Mouse (Mus musculus): ENCODE data around the gene Nutf2-ps1.

Gene Nutf2-ps1

DNA sequence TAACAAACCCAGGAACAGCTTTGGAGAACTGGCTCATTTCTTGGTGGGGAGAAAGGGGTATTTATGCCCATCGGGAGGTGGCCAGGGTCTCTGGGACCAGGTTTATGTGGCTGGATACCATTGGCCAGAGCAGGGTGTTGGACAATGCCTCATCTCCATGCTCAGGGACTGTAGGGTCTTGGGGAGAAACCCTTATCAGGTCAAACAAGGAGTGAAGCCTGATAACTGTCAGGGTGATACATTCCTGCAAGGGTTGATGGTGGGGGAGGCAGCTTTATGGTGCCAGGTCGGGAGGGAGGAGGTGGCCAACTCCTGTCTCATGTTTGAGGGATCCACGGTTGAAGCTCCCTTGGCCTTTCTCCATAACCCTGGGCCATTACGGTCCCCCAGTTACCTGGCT lies 17.8 kb downstream of the Nutf2-ps1 start:
- no peak for DNase-seq (ENCODE audit: low spot score in 2 of 2)

DNA sequence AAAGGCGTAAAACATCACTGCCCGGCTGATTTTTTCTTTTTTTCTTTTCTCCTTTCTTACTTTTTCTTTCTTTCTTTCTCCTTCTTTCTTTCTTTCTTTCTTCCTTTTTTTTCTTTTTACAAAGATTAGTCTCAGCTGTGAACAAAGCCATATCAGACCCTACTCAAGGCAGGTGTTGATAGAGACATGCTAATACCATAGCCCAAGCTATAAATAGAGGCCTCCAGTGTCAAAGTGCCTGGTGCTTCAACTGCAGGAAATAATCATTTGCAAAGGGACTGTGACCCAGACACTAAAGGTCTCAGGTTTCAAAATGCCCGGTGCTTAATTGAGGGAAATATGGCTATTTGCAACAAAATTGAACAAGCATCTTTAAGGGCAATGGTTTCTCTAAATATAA lies 20.3 kb downstream of the Nutf2-ps1 start:
- no peak for DNase-seq (ENCODE audit: low spot score in 2 of 2)

DNA sequence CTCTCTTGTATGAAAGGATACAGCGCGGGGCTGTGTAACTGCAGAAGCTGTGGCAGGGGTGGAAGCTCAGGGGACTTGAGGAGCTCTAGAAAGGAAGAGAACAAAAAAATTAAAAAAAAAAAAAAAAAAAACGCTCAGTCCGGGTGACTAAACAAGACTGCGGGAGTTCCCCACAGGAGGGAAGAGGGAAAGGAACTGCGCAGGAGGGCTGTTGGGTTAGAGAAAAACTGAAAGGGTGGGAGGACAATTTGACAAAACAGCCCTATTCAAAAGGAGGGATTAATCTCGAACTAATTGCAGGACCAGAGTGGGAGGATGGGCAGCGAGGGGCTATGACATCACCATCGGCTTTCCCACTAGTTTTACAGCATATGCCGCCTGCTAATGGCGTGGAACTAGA lies 21.0 kb downstream of the Nutf2-ps1 start:
- DNase-seq (ENCODE audit: low spot score in 2 of 2): no peak

DNA sequence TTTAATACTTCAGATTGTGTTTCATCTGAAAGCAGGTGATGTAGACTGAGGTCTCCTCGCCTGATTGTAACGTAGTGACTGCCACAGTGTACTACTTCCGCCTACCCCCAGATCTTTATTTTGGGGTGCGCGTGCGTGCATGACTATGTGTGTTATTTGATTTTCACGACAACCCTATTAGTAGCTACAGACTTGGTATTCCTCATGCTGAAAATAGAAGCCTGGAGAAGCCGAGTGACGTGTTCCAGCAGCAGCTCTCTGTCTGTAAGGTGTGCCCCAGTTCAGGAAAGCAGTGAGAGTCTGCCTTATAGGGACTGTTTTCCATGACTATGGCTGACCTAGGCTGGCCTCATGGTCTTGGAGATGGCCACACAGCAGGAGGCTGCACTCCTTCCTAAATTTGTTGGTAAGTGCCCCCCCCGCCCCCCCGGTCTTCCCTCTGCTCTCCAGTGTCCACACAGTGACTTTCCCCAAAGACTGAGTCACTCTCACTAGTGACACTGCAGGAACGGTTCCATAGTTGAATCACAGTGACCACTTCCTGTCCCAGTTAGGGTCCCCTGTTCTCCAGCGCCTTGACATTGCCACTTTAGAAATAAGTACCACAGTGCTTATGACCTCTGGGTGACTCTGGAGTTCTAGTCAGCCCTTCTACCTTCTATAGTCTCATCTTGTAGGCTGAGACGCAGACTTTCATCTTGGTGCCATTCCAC lies 23.1 kb downstream of the Nutf2-ps1 start:
- no peak for DNase-seq (ENCODE audit: low spot score in 2 of 2)

DNA sequence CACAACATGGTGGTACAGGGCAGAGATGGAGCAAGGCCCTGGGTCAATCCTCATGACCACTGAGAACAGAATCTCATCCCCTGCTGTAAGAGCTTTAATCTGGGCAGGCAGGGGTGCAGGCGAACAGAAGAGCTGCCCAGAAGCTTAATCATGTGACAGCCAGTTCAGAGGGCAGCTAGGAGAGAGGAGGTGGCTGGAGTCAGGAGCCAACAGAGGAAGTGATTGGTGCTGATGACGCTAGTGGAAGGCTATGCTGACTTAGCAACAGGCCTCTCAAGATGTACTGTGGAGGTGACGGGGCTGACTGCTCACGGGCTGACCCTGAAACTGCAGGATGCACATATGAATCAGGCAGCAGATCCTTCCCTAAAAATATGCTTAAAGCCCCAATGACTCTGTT lies 24.7 kb downstream of the Nutf2-ps1 start:
- DNase-seq (ENCODE audit: low spot score in 2 of 2): no peak

DNA sequence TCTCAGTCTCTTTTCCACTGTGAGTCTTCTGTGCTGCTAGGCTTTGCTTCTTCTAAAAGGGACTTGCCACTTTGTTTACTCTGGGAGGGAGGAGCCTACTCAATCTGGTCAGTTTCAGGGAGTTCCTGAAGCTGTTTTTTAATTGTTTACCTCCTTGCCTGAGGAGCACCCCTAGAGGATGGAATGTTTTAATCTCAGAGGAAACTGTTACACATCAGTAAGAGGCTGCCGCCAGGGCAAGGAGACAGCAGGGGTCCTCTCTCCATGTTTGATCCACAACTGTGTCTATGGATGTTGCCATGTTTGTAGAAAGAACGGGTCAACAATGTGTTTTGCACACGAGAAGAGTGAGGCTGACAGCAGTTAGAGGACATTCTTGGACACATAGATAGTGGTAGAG lies 28.4 kb downstream of the Nutf2-ps1 start:
- DNase-seq (ENCODE audit: low spot score in 2 of 2): no peak

DNA sequence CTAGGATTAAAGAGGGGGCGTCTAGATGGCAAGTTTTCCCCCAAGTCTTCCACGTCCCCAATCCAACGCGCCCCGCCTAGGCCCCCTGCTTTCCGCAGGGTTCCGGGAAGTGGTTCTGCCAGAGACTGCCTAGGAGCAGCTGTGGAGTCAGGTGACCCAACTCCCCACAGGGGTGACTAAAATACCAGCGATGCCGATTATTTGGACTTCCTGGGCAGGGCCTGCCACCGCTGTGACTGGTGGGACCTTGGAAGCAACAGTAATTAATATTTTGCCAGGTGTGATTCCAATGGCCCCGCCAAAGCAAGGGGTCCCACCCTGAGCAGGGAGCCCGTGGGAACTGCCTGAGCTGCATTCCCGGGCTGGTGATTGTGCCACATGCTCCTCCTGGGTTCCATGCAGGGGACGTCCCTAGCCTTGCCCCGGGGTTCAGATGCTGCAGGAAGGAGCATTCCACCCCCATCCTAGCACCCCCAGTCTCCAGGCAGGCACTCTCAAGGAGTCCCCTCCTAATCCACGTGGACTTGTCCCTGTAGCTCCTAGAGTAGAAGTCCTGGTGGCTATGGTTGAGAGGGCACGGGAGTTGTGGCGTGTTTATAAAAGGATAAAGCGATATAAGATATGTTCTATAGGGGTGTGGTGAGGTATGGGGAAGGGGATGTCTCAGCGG lies 31.5 kb downstream of the Nutf2-ps1 start:
- DNase-seq (ENCODE audit: low spot score in 2 of 2): no peak

DNA sequence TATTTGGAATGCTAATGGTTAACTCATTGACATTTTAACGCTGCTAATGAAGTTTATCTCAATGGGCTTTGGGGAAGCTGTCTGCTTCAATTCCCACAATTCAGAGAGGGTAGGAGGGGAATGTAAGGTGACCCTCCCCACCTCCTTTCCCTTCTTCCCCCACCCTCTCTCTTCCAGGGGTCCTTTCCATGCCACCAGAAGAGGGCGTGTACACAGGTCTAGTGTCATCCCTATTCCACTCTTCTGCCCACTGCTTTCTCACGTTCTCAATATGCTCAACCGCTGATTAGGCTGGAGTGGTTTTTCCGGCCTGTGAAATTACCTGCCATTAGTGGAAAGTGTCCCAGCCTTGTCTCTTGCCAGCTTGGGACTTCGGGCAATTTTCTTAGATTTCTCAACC lies 32.0 kb downstream of the Nutf2-ps1 start:
- no peak for DNase-seq (ENCODE audit: low spot score in 2 of 2)

DNA sequence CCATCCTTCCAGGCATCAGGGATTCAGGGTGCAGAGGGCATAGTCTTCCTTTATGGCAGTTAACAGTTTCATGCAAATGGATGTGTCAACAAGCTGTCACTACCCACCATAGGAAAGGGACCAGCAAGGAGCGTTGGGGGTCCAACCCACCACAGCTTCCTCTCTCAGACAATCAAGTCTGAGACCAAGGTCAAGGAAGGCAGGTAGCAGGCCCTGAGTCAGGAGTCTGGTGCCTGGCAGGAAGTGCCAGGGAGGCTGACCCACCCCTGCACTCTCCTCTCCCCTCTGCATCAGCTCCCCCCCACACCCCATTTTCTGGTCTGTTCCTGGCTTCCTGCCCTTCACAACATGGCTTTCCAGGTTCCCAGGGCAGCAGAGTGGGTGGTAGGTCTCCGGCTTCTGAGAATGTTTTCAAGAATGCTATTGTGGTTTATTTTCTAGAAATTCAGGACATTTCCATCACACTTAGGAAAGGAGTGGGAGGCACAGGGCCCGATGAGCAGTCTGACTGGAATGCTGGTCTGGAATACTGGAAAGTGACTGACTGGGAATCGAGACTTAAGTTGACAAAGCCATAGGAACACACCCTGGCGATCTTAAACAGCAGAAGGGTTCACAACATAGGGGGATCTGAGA lies 33.8 kb downstream of the Nutf2-ps1 start:
- no peak for DNase-seq (ENCODE audit: low spot score in 2 of 2)

DNA sequence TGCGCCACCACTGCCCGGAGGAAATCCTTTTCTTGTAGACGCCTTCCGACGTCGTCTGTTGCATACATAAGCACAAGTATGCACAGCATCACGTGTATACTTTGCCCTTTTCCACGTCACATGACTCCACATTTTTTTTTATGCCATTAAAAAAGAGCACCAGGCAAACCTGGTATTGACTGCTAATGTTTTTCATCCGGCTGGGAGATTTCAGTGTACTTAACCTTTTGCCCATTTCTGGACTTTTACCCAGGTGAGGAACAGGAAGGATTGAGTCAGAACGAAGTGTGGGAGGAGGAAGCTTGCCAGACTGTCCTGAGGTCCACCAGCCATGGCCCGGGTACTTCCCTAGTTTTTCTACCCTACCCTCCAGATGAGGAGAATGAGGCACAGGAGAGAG lies 34.5 kb downstream of the Nutf2-ps1 start:
- no peak for DNase-seq (ENCODE audit: low spot score in 2 of 2)

DNA sequence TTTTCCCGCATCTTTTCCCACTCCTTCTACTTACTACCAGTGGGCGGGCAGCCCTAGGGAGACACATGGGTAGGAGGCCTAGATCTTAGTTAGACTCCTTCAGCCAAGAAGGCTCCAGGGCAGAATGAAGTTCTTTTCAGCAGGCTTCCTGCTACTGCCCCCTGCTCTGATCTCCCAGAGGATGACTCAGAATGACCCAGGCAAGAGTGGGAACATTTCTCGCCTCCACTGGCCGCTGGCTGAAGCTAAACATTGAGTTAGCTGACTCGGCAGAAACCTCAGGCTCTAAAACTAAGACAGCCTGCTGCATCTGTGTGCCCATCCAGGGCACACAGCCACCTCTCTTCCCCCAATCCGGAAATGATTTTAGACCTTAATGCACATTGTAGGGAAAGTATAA lies 36.1 kb downstream of the Nutf2-ps1 start:
- DNase-seq (ENCODE audit: low spot score in 2 of 2): no peak

DNA sequence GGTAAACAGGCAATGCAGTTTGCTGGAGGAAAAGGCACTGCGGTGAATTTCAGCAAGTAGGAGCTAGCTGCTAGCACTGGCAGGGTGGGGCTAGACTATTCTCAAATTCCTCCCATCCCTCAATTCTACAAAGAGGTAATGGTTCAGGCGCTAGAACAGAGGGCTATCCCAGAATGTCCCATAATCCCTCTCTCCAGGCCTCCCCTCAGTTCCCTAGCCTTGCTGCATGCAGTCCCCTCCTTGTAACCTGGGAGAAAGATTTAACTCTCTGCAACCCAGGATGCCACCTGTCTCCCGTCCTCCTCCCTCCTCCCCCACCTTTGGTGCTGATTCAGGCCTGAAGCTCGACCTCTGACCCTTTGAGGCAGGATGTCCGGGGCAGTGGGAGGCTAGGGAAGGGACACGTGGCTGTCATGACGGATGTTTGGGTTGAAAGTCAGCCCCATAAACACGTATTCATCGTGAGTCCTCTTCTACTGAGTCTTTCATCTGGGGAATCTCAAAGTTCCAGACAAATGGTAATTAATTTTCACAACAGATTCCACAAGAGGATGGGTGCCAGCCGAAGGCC lies 36.6 kb downstream of the Nutf2-ps1 start:
- no peak for DNase-seq (ENCODE audit: low spot score in 2 of 2)

DNA sequence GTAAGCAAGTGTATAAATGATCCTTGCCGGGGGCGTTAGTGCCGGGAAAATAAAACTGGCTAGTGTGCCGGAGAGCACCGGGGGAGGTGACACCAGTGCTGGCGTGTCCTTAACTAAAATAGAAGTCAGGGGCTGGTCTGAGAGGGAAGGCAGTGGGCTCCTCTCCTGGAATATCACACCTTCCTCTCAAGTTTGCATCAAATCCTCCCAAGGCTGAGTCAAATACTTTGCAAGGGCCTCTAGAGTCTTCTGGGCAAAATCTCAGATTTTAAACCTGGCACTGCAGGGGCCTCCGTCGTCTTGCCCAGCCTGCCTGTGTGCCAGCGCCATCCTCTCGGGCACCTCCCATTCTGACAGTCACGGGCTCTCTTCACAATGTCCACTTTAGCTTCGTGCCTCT lies 37.9 kb downstream of the Nutf2-ps1 start:
- no peak for DNase-seq (ENCODE audit: low spot score in 2 of 2)

DNA sequence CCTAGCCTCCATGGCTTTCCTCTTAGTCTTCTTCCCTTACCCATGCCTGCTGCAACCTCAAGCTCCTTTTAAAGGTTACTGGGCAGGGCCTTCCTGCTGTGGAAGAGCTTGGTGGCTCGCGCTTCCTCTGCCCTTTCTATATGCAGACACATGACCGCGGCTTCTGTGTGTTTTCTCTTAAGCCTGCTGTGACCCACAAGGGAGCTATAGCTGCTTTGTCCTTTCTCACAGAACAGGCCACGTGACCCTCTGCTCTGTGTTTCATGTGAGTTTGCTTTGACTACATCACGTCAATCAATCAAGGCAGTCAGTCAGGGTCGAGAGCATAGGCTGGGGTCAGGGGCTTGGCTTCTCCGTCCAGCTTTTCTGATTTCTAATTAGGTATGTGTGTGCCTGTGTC lies 41.3 kb downstream of the Nutf2-ps1 start:
- DNase-seq (ENCODE audit: low spot score in 2 of 2): no peak

DNA sequence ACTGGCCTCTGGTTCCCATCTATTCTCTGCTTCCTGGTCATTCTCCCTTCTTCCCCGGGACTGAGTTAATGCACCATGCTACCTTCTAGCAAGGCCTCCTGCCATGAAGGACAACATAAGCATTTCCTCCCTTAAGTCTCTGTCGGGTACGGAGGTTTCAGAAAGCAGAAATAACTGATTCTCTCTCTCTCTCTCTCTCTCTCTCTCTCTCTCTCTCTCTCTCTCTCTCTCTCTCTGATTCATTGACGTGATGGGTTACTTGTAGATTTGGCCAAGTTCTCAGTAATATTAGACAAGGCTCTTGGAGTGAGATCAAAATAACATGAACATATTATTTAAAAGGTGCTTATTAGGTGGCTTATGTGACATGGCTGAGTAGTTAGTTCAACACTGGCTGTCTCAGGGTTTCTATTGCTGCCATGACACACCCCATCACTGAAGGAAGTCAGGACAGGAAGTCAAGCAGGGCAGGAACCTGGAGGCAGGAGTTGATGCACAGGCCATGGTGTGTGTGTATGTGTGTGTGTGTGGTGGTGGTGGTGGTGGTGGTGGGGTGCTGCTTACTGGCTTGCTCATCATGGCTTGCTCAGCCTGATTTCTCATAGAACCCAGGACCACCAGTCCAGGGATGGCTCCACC lies 43.8 kb downstream of the Nutf2-ps1 start:
- no peak for DNase-seq (ENCODE audit: low spot score in 2 of 2)

DNA sequence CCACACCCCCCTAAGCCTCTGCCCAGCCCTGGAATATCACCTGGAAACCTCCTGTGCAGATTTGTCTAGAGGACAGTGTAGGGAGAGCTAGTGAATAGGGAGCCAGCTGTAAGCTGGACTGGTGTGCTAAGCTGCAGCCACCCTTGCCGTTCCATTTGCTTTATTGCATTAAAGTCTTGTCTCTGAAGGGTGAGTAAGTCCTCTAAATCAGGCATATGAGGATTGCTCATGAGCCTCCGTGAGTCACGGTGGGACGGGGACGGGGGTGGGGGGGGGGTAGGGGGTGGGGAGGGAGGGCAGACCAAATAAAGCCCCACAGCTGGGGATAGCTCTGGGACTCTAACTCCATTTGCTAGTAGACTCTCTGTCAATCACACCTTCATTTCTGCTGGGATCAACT lies 45.3 kb downstream of the Nutf2-ps1 start:
- no peak for DNase-seq (ENCODE audit: low spot score in 2 of 2)

DNA sequence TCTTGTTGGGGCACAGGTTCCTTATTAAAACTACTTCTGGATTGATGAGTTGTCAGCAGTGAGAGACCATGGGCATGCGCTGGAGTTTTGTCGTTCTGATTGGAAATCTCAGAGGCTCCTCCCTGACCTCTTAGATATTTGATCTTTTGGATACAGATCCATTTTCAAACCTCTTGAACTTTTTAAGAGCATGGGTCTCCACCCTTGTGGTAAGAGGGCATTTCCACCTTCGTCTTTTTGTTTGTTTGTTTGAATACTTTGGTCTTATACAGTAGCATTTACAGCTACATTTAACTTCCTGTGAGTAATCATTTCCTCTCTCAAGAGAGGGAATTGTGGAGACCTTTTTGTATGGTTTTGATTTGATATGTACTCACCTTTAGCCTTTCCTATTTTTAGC lies 49.6 kb downstream of the Nutf2-ps1 start:
- DNase-seq (ENCODE audit: low spot score in 2 of 2): no peak

DNA sequence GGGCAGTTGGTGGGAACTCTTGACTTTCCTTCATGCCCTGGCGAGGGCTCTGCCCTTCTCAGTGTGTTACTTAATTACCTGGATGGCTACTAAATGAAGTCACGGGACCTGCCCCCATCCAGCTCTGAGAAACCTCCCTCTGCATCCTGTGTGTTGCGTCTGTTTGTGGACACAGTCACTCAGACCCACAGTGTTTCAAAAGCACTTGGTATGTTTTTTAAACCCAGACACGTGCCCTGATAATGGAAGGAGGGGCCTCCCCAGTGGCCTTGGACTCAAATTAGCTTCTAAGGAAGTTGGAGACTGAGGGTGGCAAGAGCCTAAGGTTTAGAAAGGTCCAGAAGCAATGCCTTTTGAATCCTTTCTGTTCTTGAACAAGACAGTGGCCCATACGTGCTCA lies 50.1 kb downstream of the Nutf2-ps1 start:
- no peak for DNase-seq (ENCODE audit: low spot score in 2 of 2)
